Mouse (Mus musculus): Measurements from ENCODE around the gene Rgs10. TPM values are rescaled to one million over a fixed set of nuclear protein-coding genes. Genes with fewer than 3 reads are reported as not detected.

Gene Rgs10
- polyA plus RNA-seq, 1 experiment from 2014 or later, result 43.6 TPM

- no peaks in the 10 kb centered on the region for H3K4me1 ChIP-seq (ENCODE audit: control insufficient read depth, insufficient read depth, low read length)
- H3K27ac ChIP-seq (replicated peaks; ENCODE audit: low read depth, low read length), result no peak overlapping the region
- no peak overlapping the region for H3K4me2 ChIP-seq (ENCODE audit: low read length)
- 0 out of 2 replicates have a peak, but pooled peaks cover 5% of the 10 kb centered on the region for H3K9me3 ChIP-seq (ENCODE audit: control insufficient read depth, low read length)
- no peak for ATAC-seq (ENCODE audit: low FRiP score, low TSS enrichment)
- no peaks in the 10 kb centered on the region for H3K36me3 ChIP-seq (ENCODE audit: control insufficient read depth, insufficient read depth, low read length)
- H3K4me3 ChIP-seq (replicated peaks; ENCODE audit: low read depth, low read length), result no peak overlapping the region
- 92% methylated on average over 8 of the region's 8 CpGs for WGBS
- no peak for DNase-seq
- no peaks in the 10 kb centered on the region for H3K27me3 ChIP-seq (ENCODE audit: control insufficient read depth, insufficient read depth, low read length)
- H3K9ac ChIP-seq (replicated peaks; ENCODE audit: low read length), result no peak overlapping the region
Measured at GRCm38 (mm10) chr7:128373751-128374150, 44.8 kb downstream of the Rgs10 start.

DNA sequence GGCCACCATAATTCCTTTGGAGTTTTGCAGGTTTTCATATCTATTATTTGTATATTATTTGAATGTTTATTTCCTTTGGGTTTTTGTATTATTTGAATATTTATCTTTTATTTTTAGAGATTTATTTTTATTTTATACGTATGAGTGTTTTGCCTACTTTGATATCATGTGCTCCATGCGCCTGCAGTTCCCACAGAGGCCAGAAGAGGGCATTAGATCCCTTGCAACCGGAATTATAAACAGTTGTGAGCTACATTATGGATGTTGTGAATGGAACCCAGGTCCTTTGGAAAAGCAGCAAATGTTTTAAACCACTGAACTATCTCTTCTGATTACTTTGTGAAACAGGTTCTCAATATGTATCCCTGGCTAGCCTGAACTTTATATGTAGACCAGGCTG lies 46.2 kb downstream of the Rgs10 start:
- H3K9me3 ChIP-seq (ENCODE audit: control insufficient read depth, low read length), result 0 out of 2 replicates have a peak, but pooled peaks cover 5% of the 10 kb centered on the region
- H3K4me2 ChIP-seq (ENCODE audit: low read length), result no peak overlapping the region
- H3K27me3 ChIP-seq (ENCODE audit: control insufficient read depth, insufficient read depth, low read length), result no peaks in the 10 kb centered on the region
- no peaks in the 10 kb centered on the region for H3K4me1 ChIP-seq (ENCODE audit: control insufficient read depth, insufficient read depth, low read length)
- no peaks in the 10 kb centered on the region for H3K36me3 ChIP-seq (ENCODE audit: control insufficient read depth, insufficient read depth, low read length)
- peak; percentile 13 for DNase-seq
- no peak overlapping the region for H3K9ac ChIP-seq (replicated peaks; ENCODE audit: low read length)
- no peak overlapping the region for H3K4me3 ChIP-seq (replicated peaks; ENCODE audit: low read depth, low read length)
- no peak overlapping the region for H3K27ac ChIP-seq (replicated peaks; ENCODE audit: low read depth, low read length)
- ATAC-seq (ENCODE audit: low FRiP score, low TSS enrichment), result no peak
- WGBS, result 58% methylated on average over 3 of the region's 3 CpGs

DNA sequence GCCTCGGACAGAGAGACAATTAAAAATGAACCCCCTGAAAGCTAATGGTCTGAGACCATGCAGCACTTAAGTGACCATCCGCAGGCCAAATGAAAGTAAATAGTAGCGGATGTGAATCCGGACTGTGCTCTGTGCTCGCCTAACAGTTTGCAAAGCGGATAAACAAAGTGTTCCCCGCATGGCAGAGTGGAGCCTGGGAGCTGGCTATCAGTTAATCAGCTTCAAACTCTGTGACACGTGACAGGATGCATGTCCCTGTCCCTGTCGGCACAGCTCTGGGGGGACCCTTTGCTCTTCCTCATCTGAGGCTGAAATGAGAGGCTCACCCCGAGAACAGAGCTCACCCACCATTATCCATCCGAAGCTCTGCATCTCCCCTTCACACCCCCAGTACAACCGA lies 49.2 kb downstream of the Rgs10 start:
- H3K4me1 ChIP-seq (ENCODE audit: control insufficient read depth, insufficient read depth, low read length), result no peaks in the 10 kb centered on the region
- 0 out of 2 replicates have a peak, but pooled peaks cover 5% of the 10 kb centered on the region for H3K9me3 ChIP-seq (ENCODE audit: control insufficient read depth, low read length)
- H3K4me3 ChIP-seq (replicated peaks; ENCODE audit: low read depth, low read length), result no peak overlapping the region
- H3K36me3 ChIP-seq (ENCODE audit: control insufficient read depth, insufficient read depth, low read length), result no peaks in the 10 kb centered on the region
- WGBS, result 86% methylated on average over 12 of the region's 12 CpGs
- no peaks in the 10 kb centered on the region for H3K27me3 ChIP-seq (ENCODE audit: control insufficient read depth, insufficient read depth, low read length)
- no peak for ATAC-seq (ENCODE audit: low FRiP score, low TSS enrichment)
- no peak overlapping the region for H3K27ac ChIP-seq (replicated peaks; ENCODE audit: low read depth, low read length)
- no peak overlapping the region for H3K4me2 ChIP-seq (ENCODE audit: low read length)
- no peak overlapping the region for H3K9ac ChIP-seq (replicated peaks; ENCODE audit: low read length)
- no peak for DNase-seq

GRCm38 (mm10) chr7:128368828-128369227 lies 49.7 kb downstream of the Rgs10 start:
- ATAC-seq (ENCODE audit: low FRiP score, low TSS enrichment) (no peak), DNase-seq (no peak)
- 90% methylated on average over 6 of the region's 6 CpGs for WGBS
- no peaks in the 10 kb centered on the region for H3K27me3 ChIP-seq (ENCODE audit: control insufficient read depth, insufficient read depth, low read length)
- no peaks in the 10 kb centered on the region for H3K4me1 ChIP-seq (ENCODE audit: control insufficient read depth, insufficient read depth, low read length)
- no peak overlapping the region for H3K27ac ChIP-seq (replicated peaks; ENCODE audit: low read depth, low read length)
- no peaks in the 10 kb centered on the region for H3K36me3 ChIP-seq (ENCODE audit: control insufficient read depth, insufficient read depth, low read length)
- no peak overlapping the region for H3K9ac ChIP-seq (replicated peaks; ENCODE audit: low read length)
- no peak overlapping the region for H3K4me2 ChIP-seq (ENCODE audit: low read length)
- no peak overlapping the region for H3K4me3 ChIP-seq (replicated peaks; ENCODE audit: low read depth, low read length)
- 0 out of 2 replicates have a peak, but pooled peaks cover 5% of the 10 kb centered on the region for H3K9me3 ChIP-seq (ENCODE audit: control insufficient read depth, low read length)

DNA sequence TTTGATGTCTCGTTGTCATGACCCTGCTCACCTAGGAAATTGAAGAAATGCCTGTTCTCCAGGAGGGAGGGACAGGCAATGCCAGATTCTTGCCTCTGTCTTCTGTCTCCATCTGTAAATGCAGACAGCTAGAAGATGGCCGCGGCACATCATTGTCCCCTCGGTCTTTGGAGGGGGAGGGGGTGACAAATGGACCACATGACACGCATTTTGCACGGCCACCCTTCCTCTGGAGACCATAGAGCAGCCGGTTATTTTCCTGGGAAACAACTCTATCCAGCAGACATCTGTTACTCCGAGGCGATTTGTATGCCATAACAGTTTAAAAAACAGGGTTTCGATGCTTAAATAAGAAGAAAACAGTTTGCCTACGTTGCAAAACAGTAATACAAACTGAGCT lies 51.9 kb downstream of the Rgs10 start:
- no peak overlapping the region for H3K9ac ChIP-seq (replicated peaks; ENCODE audit: low read length)
- ATAC-seq (ENCODE audit: low FRiP score, low TSS enrichment) (no peak), DNase-seq (no peak)
- no peaks in the 10 kb centered on the region for H3K27me3 ChIP-seq (ENCODE audit: control insufficient read depth, insufficient read depth, low read length)
- H3K4me3 ChIP-seq (replicated peaks; ENCODE audit: low read depth, low read length), result no peak overlapping the region
- H3K36me3 ChIP-seq (ENCODE audit: control insufficient read depth, insufficient read depth, low read length), result no peaks in the 10 kb centered on the region
- H3K4me1 ChIP-seq (ENCODE audit: control insufficient read depth, insufficient read depth, low read length), result no peaks in the 10 kb centered on the region
- no peak overlapping the region for H3K27ac ChIP-seq (replicated peaks; ENCODE audit: low read depth, low read length)
- no peak overlapping the region for H3K4me2 ChIP-seq (ENCODE audit: low read length)
- H3K9me3 ChIP-seq (ENCODE audit: control insufficient read depth, low read length), result no peaks in the 10 kb centered on the region
- WGBS, result 69% methylated on average over 11 of the region's 11 CpGs

GRCm38 (mm10) chr7:128365096-128365715 lies 53.4 kb downstream of the Rgs10 start:
- DNase-seq, result no peak
- ATAC-seq (ENCODE audit: low FRiP score, low TSS enrichment), result no peak
- Histone ChIP-seq H3K9me3 (ENCODE audit: control insufficient read depth, low read length) (no peaks in the 10 kb centered on the region), H3K4me2 (ENCODE audit: low read length) (no peak overlapping the region), H3K9ac (replicated peaks; ENCODE audit: low read length) (no peak overlapping the region), H3K27ac (replicated peaks; ENCODE audit: low read depth, low read length) (no peak overlapping the region), H3K4me3 (replicated peaks; ENCODE audit: low read depth, low read length) (no peak overlapping the region), H3K4me1 (ENCODE audit: control insufficient read depth, insufficient read depth, low read length) (no peaks in the 10 kb centered on the region), H3K36me3 (ENCODE audit: control insufficient read depth, insufficient read depth, low read length) (no peaks in the 10 kb centered on the region), H3K27me3 (ENCODE audit: control insufficient read depth, insufficient read depth, low read length) (no peaks in the 10 kb centered on the region)
- 70% methylated on average over 4 of the region's 4 CpGs for WGBS

DNA sequence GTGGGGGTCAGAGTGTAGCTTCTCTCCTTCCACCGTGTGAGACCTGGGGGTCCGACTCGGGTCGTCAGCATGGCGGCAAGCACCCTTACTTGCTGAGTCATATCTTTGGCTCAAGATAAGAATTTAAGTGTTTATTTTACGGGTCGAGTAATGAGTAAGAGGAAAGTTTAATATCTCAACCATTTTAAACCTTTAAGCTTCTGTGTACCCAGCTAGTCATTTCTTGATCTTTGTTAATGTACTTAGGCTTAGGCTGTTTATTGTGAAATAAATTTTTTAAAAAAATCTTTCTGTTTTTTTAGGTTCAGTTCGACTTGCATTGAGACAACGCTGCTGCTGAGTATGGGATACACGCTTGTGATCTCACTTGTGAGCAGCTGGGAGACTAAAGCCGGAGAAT lies 54.0 kb downstream of the Rgs10 start:
- Histone ChIP-seq H3K4me3 (replicated peaks; ENCODE audit: low read depth, low read length) (no peak overlapping the region), H3K9me3 (ENCODE audit: control insufficient read depth, low read length) (no peaks in the 10 kb centered on the region), H3K4me1 (ENCODE audit: control insufficient read depth, insufficient read depth, low read length) (no peaks in the 10 kb centered on the region), H3K4me2 (ENCODE audit: low read length) (no peak overlapping the region), H3K9ac (replicated peaks; ENCODE audit: low read length) (no peak overlapping the region), H3K27ac (replicated peaks; ENCODE audit: low read depth, low read length) (no peak overlapping the region), H3K36me3 (ENCODE audit: control insufficient read depth, insufficient read depth, low read length) (no peaks in the 10 kb centered on the region), H3K27me3 (ENCODE audit: control insufficient read depth, insufficient read depth, low read length) (no peaks in the 10 kb centered on the region)
- no peak for DNase-seq
- 93% methylated on average over 11 of the region's 11 CpGs for WGBS
- ATAC-seq (ENCODE audit: low FRiP score, low TSS enrichment), result no peak

GRCm38 (mm10) chr7:128363806-128364205 lies 54.8 kb downstream of the Rgs10 start:
- DNase-seq (no peak), ATAC-seq (ENCODE audit: low FRiP score, low TSS enrichment) (no peak)
- WGBS, result 76% methylated on average over 10 of the region's 10 CpGs
- no peak overlapping the region for H3K9ac ChIP-seq (replicated peaks; ENCODE audit: low read length)
- H3K36me3 ChIP-seq (ENCODE audit: control insufficient read depth, insufficient read depth, low read length), result no peaks in the 10 kb centered on the region
- H3K27me3 ChIP-seq (ENCODE audit: control insufficient read depth, insufficient read depth, low read length), result no peaks in the 10 kb centered on the region
- H3K27ac ChIP-seq (replicated peaks; ENCODE audit: low read depth, low read length), result no peak overlapping the region
- no peak overlapping the region for H3K4me2 ChIP-seq (ENCODE audit: low read length)
- H3K4me1 ChIP-seq (ENCODE audit: control insufficient read depth, insufficient read depth, low read length), result no peaks in the 10 kb centered on the region
- H3K9me3 ChIP-seq (ENCODE audit: control insufficient read depth, low read length), result no peaks in the 10 kb centered on the region
- no peak overlapping the region for H3K4me3 ChIP-seq (replicated peaks; ENCODE audit: low read depth, low read length)

DNA sequence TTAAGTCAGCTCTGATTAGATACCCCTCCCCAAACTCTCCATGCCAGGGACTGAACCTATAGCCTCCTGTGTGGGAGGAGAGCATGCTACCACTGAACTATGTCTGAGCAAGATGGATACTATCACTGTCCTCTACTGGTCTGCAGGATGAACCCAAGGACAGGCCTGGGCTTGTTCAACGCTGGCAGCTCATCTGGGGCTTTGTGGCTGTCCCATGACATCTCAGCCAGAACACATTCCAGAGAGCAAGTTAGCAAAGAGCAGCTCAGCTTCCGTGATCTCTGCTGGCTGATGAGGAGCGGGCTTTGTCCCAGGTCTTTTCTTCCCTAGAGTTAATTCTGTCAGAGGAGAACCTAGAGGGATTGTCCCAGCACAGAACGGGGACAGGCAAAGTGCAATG lies 55.6 kb downstream of the Rgs10 start:
- Histone ChIP-seq H3K4me2 (ENCODE audit: low read length) (no peak overlapping the region), H3K27me3 (ENCODE audit: control insufficient read depth, insufficient read depth, low read length) (no peaks in the 10 kb centered on the region), H3K27ac (replicated peaks; ENCODE audit: low read depth, low read length) (no peak overlapping the region), H3K9me3 (ENCODE audit: control insufficient read depth, low read length) (no peaks in the 10 kb centered on the region), H3K4me1 (ENCODE audit: control insufficient read depth, insufficient read depth, low read length) (no peaks in the 10 kb centered on the region), H3K4me3 (replicated peaks; ENCODE audit: low read depth, low read length) (no peak overlapping the region), H3K36me3 (ENCODE audit: control insufficient read depth, insufficient read depth, low read length) (no peaks in the 10 kb centered on the region), H3K9ac (replicated peaks; ENCODE audit: low read length) (no peak overlapping the region)
- 66% methylated on average over 4 of the region's 4 CpGs for WGBS
- no peak for DNase-seq
- ATAC-seq (ENCODE audit: low FRiP score, low TSS enrichment), result no peak

All from midbrain, embryonic 14.5 days (tissue).